Mouse (Mus musculus) embryonic facial prominence, embryonic 14.5 days (tissue): Measurements from ENCODE around the gene Vps4a. TPM values are rescaled to one million over a fixed set of nuclear protein-coding genes. Genes with fewer than 3 reads are reported as not detected.
"Not testable (repeated sequence)": the region's sequence is repeated elsewhere in the genome, so short reads cannot be mapped to it uniquely, and the experiment has no call there.

Source experiments
- ATAC-seq: fragments of 200-750 bp; cut with Nextera tagmentation; 2 replicates; pipeline ENCODE4 v1.8.0; 2017; ENCODE audit warnings: low read depth, moderate number of reproducible peaks, moderate TSS enrichment
- DNase-seq: peaks from one replicate; pipeline ENCODE4 v3.0.0-alpha.2; 2015; ENCODE audit warnings: low spot score
- H3K27ac ChIP-seq: fragments of 300-500 bp; sonication (generic); replicated peaks from 2 replicates; pipeline ENCODE4 v1.5.1; 2014; ENCODE audit warnings: low read depth, mild to moderate bottlenecking, low read length, moderate library complexity
- H3K27me3 ChIP-seq: fragments of 300-500 bp; sonication (generic); replicated peaks from 2 replicates; pipeline ENCODE4 v1.6.1; 2014; ENCODE audit warnings: low read length; ENCODE audit not compliant: control insufficient read depth, insufficient read depth
- H3K36me3 ChIP-seq: fragments of 300-500 bp; sonication (generic); 2 replicates; pipeline ENCODE4 v1.6.1; 2014; ENCODE audit warnings: low read length, mixed read lengths; ENCODE audit not compliant: control insufficient read depth, insufficient read depth
- H3K4me1 ChIP-seq: fragments of 300-500 bp; sonication (generic); 2 replicates; pipeline ENCODE4 v1.6.1; 2014; ENCODE audit warnings: antibody characterized with exemption, low read length; ENCODE audit not compliant: control insufficient read depth, insufficient read depth
- H3K4me2 ChIP-seq: fragments of 300-500 bp; sonication (generic); 2 replicates; pipeline ENCODE4 v1.6.1; 2014; ENCODE audit warnings: low read depth, mild to moderate bottlenecking, low read length, moderate library complexity, mixed read lengths
- H3K4me3 ChIP-seq: fragments of 300-500 bp; sonication (generic); 2 replicates; pipeline ENCODE4 v1.5.1; 2014; ENCODE audit warnings: low read depth, mild to moderate bottlenecking, low read length
- H3K9ac ChIP-seq: fragments of 300-500 bp; sonication (generic); 2 replicates; pipeline ENCODE4 v1.6.1; 2014; ENCODE audit warnings: low read depth, mild to moderate bottlenecking, low read length, moderate library complexity, mixed read lengths
- H3K9me3 ChIP-seq: fragments of 300-500 bp; sonication (generic); 2 replicates; pipeline ENCODE4 v1.6.1; 2016; ENCODE audit warnings: low read length; ENCODE audit not compliant: control insufficient read depth
- WGBS: fragments of 180-500 bp; shearing (Covaris S2); extraction: QIAGEN DNeasy Blood & Tissue Kit; methylation state at CpG from one replicate; pipeline ENCODE4 v1.1.7; 2014; 5-methylcytosine and 5-hydroxymethylcytosine counted together
- polyA plus RNA-seq: library from polyadenylated mRNA; unstranded; fragments of >200 nt; fragmentation: Nextera tagmentation; extraction: Ambion mirVana; gene quantifications from 2 replicates; pipeline ENCODE4 v1.2.1, GENCODE M21; 2014

The Vps4a gene
- polyA plus RNA-seq, 1 experiment from 2014 or later: 78.2 TPM

- peak; percentile 91 for DNase-seq
- ATAC-seq: peak; percentile 79
Observed at GRCm38 (mm10) chr8:107002532-107002931, 28.5 kb upstream of the Vps4a start.

GRCm38 (mm10) chr8:107007795-107008194 is 23.2 kb upstream of the Vps4a start:
- no peaks in the 10 kb centered on the region for H3K27me3 ChIP-seq
- 88% methylated on average over 3 of the region's 3 CpGs for WGBS
- DNase-seq (no peak), ATAC-seq (no peak)
- H3K4me1 ChIP-seq: no peaks in the 10 kb centered on the region
- no peak overlapping the region for H3K9ac ChIP-seq
- H3K36me3 ChIP-seq: peaks cover 58% of the 10 kb centered on the region
- H3K4me2 ChIP-seq: no peak overlapping the region
- H3K9me3 ChIP-seq: no peaks in the 10 kb centered on the region
- H3K4me3 ChIP-seq: no peak overlapping the region
- H3K27ac ChIP-seq: no peak overlapping the region

More at GRCm38 (mm10) chr8:107002532-107002931, 28.5 kb upstream of the Vps4a start:
- Histone ChIP-seq H3K4me2 (no peak overlapping the region), H3K27ac (no peak overlapping the region), H3K36me3 (peaks cover 30% of the 10 kb centered on the region; the same call in 1 of the 2 replicates), H3K9me3 (no peaks in the 10 kb centered on the region), H3K27me3 (no peaks in the 10 kb centered on the region), H3K4me1 (0 out of 2 replicates have a peak, but pooled peaks cover 7% of the 10 kb centered on the region), H3K4me3 (no peak overlapping the region), H3K9ac (no peak overlapping the region)
- 35% methylated on average over 5 of the region's 5 CpGs for WGBS

DNA sequence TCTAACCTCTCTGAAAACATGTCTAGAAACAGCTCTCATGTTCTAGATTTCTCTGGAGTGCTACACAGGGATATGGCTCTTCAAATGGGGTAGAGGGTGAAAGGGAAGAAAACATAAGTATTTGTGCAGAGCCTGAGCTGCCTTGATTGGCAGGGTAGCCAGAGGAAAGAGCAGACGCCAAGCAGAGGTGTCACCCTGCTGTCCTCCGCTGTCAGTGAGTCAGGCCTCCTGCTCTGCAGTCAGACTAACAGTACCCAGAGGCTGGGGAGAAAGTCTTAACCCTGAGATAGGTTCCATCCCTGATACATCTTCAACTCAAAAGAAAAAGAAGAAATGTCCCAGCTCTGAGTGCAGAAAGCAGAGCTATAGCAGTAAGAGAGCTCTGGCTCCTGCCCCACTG is 18.4 kb upstream of the Vps4a start:
- H3K9me3 ChIP-seq: no peaks in the 10 kb centered on the region
- no peak overlapping the region for H3K4me3 ChIP-seq
- no peak overlapping the region for H3K4me2 ChIP-seq
- 78% methylated on average over 2 of the region's 2 CpGs for WGBS
- DNase-seq (no peak), ATAC-seq (no peak)
- H3K27ac ChIP-seq: no peak overlapping the region
- no peaks in the 10 kb centered on the region for H3K27me3 ChIP-seq
- H3K9ac ChIP-seq: no peak overlapping the region
- peaks cover 34% of the 10 kb centered on the region for H3K36me3 ChIP-seq
- H3K4me1 ChIP-seq: no peaks in the 10 kb centered on the region

- Histone ChIP-seq H3K36me3 (peaks cover 27% of the 10 kb centered on the region), H3K4me1 (no peaks in the 10 kb centered on the region), H3K4me3 (no peak overlapping the region), H3K4me2 (no peak overlapping the region), H3K27ac (no peak overlapping the region), H3K9me3 (no peaks in the 10 kb centered on the region), H3K27me3 (no peaks in the 10 kb centered on the region), H3K9ac (no peak overlapping the region)
- ATAC-seq (no peak), DNase-seq (no peak)
- 81% methylated on average over 1 of the region's 1 CpGs for WGBS
Observed at GRCm38 (mm10) chr8:107014915-107015314, 16.1 kb upstream of the Vps4a start.

- DNase-seq: no peak
- WGBS: 85% methylated on average over 8 of the region's 8 CpGs
- no peak overlapping the region for H3K9ac ChIP-seq
- no peak for ATAC-seq
- no peaks in the 10 kb centered on the region for H3K9me3 ChIP-seq
- H3K36me3 ChIP-seq: no peaks in the 10 kb centered on the region
- no peaks in the 10 kb centered on the region for H3K27me3 ChIP-seq
- H3K4me3 ChIP-seq: no peak overlapping the region
- no peak overlapping the region for H3K27ac ChIP-seq
- H3K4me2 ChIP-seq: no peak overlapping the region
- H3K4me1 ChIP-seq: no peaks in the 10 kb centered on the region
Observed at GRCm38 (mm10) chr8:107023479-107023878, 7.5 kb upstream of the Vps4a start.

DNA sequence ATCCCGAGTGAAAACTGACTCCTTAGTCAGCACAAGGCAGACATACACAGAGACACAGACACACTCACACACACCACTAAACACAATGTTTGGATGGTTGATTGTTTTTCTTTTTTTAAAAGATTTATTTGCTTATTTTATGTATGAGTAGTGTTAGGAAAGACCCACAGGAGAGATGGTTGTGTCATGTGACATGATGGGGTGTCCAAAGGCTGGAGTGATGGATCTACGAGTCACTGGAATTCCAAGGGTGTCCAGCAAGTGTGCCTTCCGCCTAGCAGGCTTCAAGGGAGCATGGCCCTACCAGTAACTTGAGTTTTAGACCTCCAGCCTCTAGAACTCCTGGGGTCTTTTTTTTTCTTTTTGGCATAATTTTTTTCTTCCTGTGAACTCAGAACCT is 1.7 kb upstream of the Vps4a start:
- WGBS: 75% methylated on average over 3 of the region's 3 CpGs
- Histone ChIP-seq H3K4me2 (no peak overlapping the region), H3K4me3 (no peak overlapping the region), H3K27me3 (no peaks in the 10 kb centered on the region), H3K9me3 (no peaks in the 10 kb centered on the region), H3K36me3 (no peaks in the 10 kb centered on the region), H3K4me1 (peaks cover 11% of the 10 kb centered on the region), H3K9ac (no peak overlapping the region), H3K27ac (no peak overlapping the region)
- no peak for DNase-seq
- no peak for ATAC-seq

- 65% methylated on average over 5 of the region's 5 CpGs for WGBS
- Histone ChIP-seq H3K27me3 (no peaks in the 10 kb centered on the region), H3K36me3 (no peaks in the 10 kb centered on the region)
Observed at GRCm38 (mm10) chr8:107030058-107030457, 964 bp upstream of the Vps4a start.

GRCm38 (mm10) chr8:107031577-107032090 is 612 bp downstream of the Vps4a start:
- peak overlapping the region; percentile 96 for H3K9ac ChIP-seq
- no peaks in the 10 kb centered on the region for H3K9me3 ChIP-seq
- H3K27ac ChIP-seq: peak overlapping the region; percentile 83
- ATAC-seq: 0 out of 2 replicates have a peak, but pooled peaks have one; percentile 1
- H3K4me1 ChIP-seq: peaks cover 11% of the 10 kb centered on the region
- peak overlapping the region; percentile 94 for H3K4me3 ChIP-seq
- H3K36me3 ChIP-seq: peaks cover 5% of the 10 kb centered on the region; the same call in 1 of the 2 replicates
- peak overlapping the region; percentile 74 for H3K4me2 ChIP-seq
- no peaks in the 10 kb centered on the region for H3K27me3 ChIP-seq
- under 1% methylated on average over 14 of the region's 40 CpGs for WGBS
- DNase-seq: no peak

More at GRCm38 (mm10) chr8:107030058-107030457, 964 bp upstream of the Vps4a start:
- Histone ChIP-seq H3K9me3 (no peaks in the 10 kb centered on the region), H3K4me3 (no peak overlapping the region), H3K4me1 (peaks cover 11% of the 10 kb centered on the region), H3K27ac (no peak overlapping the region), H3K4me2 (no peak overlapping the region), H3K9ac (no peak overlapping the region)
- ATAC-seq (no peak), DNase-seq (no peak)

- not testable (repeated sequence) for DNase-seq, H3K4me2 ChIP-seq, H3K9me3 ChIP-seq, ATAC-seq, H3K27me3 ChIP-seq, H3K9ac ChIP-seq, H3K4me3 ChIP-seq, H3K27ac ChIP-seq
- WGBS: 87% methylated on average over 2 of the region's 2 CpGs
- Histone ChIP-seq H3K36me3 (peaks cover 14% of the 10 kb centered on the region), H3K4me1 (peaks cover 11% of the 10 kb centered on the region)
Observed at GRCm38 (mm10) chr8:107033609-107034008, 2.6 kb downstream of the Vps4a start.
